Mouse (Mus musculus) CH12.LX (cell line): Measurements from ENCODE around the gene Olfr1309.

Source experiments
- CTCF ChIP-seq, 2 experiments: IDR thresholded peaks in 1 of 2; conservative IDR thresholded peaks in 1 of 2; 2 replicates each; pipeline ENCODE4 v1.5.1; 2011 to 2012; ENCODE audit warnings: low read depth in 2 of 2, low read length in 2 of 2, improper control_type of control experiment in 1 of 2, inconsistent platforms in 1 of 2, mild to moderate bottlenecking in 1 of 2, moderate library complexity in 1 of 2
- ETS1 ChIP-seq: conservative IDR thresholded peaks from 2 replicates; pipeline ENCODE4 v1.6.1; 2012; ENCODE audit warnings: low read depth, mild to moderate bottlenecking, inconsistent platforms, low read length, improper control_type of control experiment, moderate library complexity
- MAX ChIP-seq: IDR thresholded peaks from 2 replicates; pipeline ENCODE4 v1.6.1; 2011; ENCODE audit warnings: low read length, improper control_type of control experiment
- MYC ChIP-seq: IDR thresholded peaks from 2 replicates; pipeline ENCODE4 v1.6.1; 2011; ENCODE audit warnings: low read depth, mild to moderate bottlenecking, improper control_type of control experiment, low read length
- NELFE ChIP-seq: IDR thresholded peaks from 2 replicates; pipeline ENCODE4 v1.6.1; 2011; ENCODE audit warnings: low read depth, low read length, improper control_type of control experiment
- POLR2A ChIP-seq: IDR thresholded peaks from 2 replicates; pipeline ENCODE4 v1.6.1; 2011; ENCODE audit warnings: low read depth, mild to moderate bottlenecking, improper control_type of control experiment, low read length
- RAD21 ChIP-seq: IDR thresholded peaks from 2 replicates; pipeline ENCODE4 v1.6.1; 2011; ENCODE audit warnings: low read depth, mild to moderate bottlenecking, low read length, improper control_type of control experiment, moderate library complexity
- SIN3A ChIP-seq: IDR thresholded peaks from 2 replicates; pipeline ENCODE4 v1.6.1; 2012; ENCODE audit warnings: low read length, improper control_type of control experiment, inconsistent platforms
- TCF12 ChIP-seq: IDR thresholded peaks from 2 replicates; pipeline ENCODE4 v1.6.1; 2014; ENCODE audit warnings: low read depth, mild to moderate bottlenecking, inconsistent platforms, low read length, improper control_type of control experiment
- ZC3H11A ChIP-seq: IDR thresholded peaks from 2 replicates; pipeline ENCODE4 v1.6.1; 2012; ENCODE audit warnings: low read depth, mild to moderate bottlenecking, inconsistent platforms, low read length, improper control_type of control experiment
- ZKSCAN1 ChIP-seq: IDR thresholded peaks from 2 replicates; pipeline ENCODE4 v1.6.1; 2012; ENCODE audit warnings: low read depth, inconsistent platforms, low read length, improper control_type of control experiment, borderline replicate concordance

- TF ChIP-seq SIN3A (no peak), CTCF (conservative IDR thresholded peaks at IDR 0.05 in 1 of 2, IDR thresholded peaks at IDR 0.05 in 1 of 2; ENCODE audit: low read depth in 2 of 2, low read length in 2 of 2) (no peak), ZKSCAN1 (no peak), ZC3H11A (no peak), ETS1 (no peak), TCF12 (no peak), RAD21 (no peak), POLR2A (no peak), MYC (no peak), NELFE (no peak), MAX (no peak)
Observed at GRCm38 (mm10) chr2:112024312-112024711, 34.2 kb upstream of the Olfr1309 start, which contains the start of gene Olfr1311.
